Mouse (Mus musculus) heart, embryonic 13.5 days (tissue): Measurements from ENCODE around the gene Relch. TPM values are rescaled to one million over a fixed set of nuclear protein-coding genes. Genes with fewer than 3 reads are reported as not detected.

ENCODE experiments used
- ATAC-seq: fragments of 200-750 bp; cut with Nextera tagmentation; 2 replicates; pipeline ENCODE4 v1.8.0; 2017; ENCODE audit warnings: moderate TSS enrichment; ENCODE audit not compliant: insufficient number of reproducible peaks, low FRiP score, low TSS enrichment; ENCODE audit errors: extremely low read depth
- H3K27ac ChIP-seq: fragments of 300-500 bp; sonication (generic); replicated peaks from 2 replicates; pipeline ENCODE4 v1.5.1; 2015; ENCODE audit warnings: moderate library complexity, mild to moderate bottlenecking, inconsistent platforms
- H3K27me3 ChIP-seq: fragments of 300-500 bp; sonication (generic); replicated peaks from 2 replicates; pipeline ENCODE4 v1.6.1; 2015; ENCODE audit warnings: mild to moderate bottlenecking, inconsistent platforms
- H3K36me3 ChIP-seq: fragments of 300-500 bp; sonication (generic); 2 replicates; pipeline ENCODE4 v1.6.1; 2015; ENCODE audit warnings: mild to moderate bottlenecking, inconsistent platforms
- H3K4me1 ChIP-seq: fragments of 300-500 bp; sonication (generic); 2 replicates; pipeline ENCODE4 v1.6.1; 2015; ENCODE audit warnings: inconsistent platforms
- H3K4me2 ChIP-seq: fragments of 300-500 bp; sonication (generic); 2 replicates; pipeline ENCODE4 v1.6.1; 2015; ENCODE audit warnings: inconsistent platforms, mild to moderate bottlenecking, moderate library complexity
- H3K4me3 ChIP-seq: fragments of 300-500 bp; sonication (generic); 2 replicates; pipeline ENCODE4 v1.5.1; 2015; ENCODE audit warnings: moderate library complexity, mild to moderate bottlenecking, inconsistent platforms
- H3K9ac ChIP-seq: fragments of 300-500 bp; sonication (generic); 2 replicates; pipeline ENCODE4 v1.6.1; 2015; ENCODE audit warnings: inconsistent platforms, mild to moderate bottlenecking, moderate library complexity
- H3K9me3 ChIP-seq: fragments of 300-500 bp; sonication (generic); 2 replicates; pipeline ENCODE4 v1.6.1; 2016; ENCODE audit warnings: inconsistent platforms
- WGBS: fragments of 180-500 bp; shearing (Covaris S2); methylation state at CpG from one replicate; pipeline ENCODE4 v1.1.7; 2015; ENCODE audit warnings: mixed read lengths; 5-methylcytosine and 5-hydroxymethylcytosine counted together
- polyA plus RNA-seq: library from polyadenylated mRNA; unstranded; fragments of >200 nt; fragmentation: Nextera tagmentation; extraction: Ambion mirVana; gene quantifications from 2 replicates; pipeline ENCODE4 v1.2.1, GENCODE M21; 2015

The Relch gene
- polyA plus RNA-seq, 1 experiment from 2014 or later: 14.6 TPM

GRCm38 (mm10) chr1:105776426-105776825 lies 112.8 kb downstream of the Relch start:
- ATAC-seq: no peak
- Histone ChIP-seq H3K9ac (no peak overlapping the region), H3K27me3 (peaks cover 38% of the 10 kb centered on the region), H3K27ac (no peak overlapping the region), H3K4me2 (no peak overlapping the region), H3K4me3 (no peak overlapping the region), H3K4me1 (no peaks in the 10 kb centered on the region; the same call in 1 of the 2 replicates), H3K36me3 (no peaks in the 10 kb centered on the region), H3K9me3 (no peaks in the 10 kb centered on the region)
- WGBS: 78% methylated on average over 4 of the region's 4 CpGs

- Histone ChIP-seq H3K4me3 (peak overlapping the region; percentile 64), H3K4me2 (peak overlapping the region; percentile 97), H3K36me3 (no peaks in the 10 kb centered on the region), H3K4me1 (no peaks in the 10 kb centered on the region; the same call in 1 of the 2 replicates), H3K9me3 (no peaks in the 10 kb centered on the region), H3K27ac (no peak overlapping the region), H3K9ac (peak overlapping the region; percentile 80), H3K27me3 (peaks cover 59% of the 10 kb centered on the region)
- WGBS: 30% methylated on average over 12 of the region's 12 CpGs
- no peak for ATAC-seq
Measured at GRCm38 (mm10) chr1:105780079-105780456, 116.4 kb downstream of the Relch start.

GRCm38 (mm10) chr1:105780457-105781364 lies 117.0 kb downstream of the Relch start, which contains the start of gene Tnfrsf11a:
TSS of gene Tnfrsf11a (plus strand) at chr1:105780718.
- no peak for ATAC-seq
- no peak within 1 kb of the TSS for H3K27ac ChIP-seq
- 2% methylated on average over 71 of the region's 77 CpGs for WGBS

GRCm38 (mm10) chr1:105781391-105782146 lies 117.9 kb downstream of the Relch start:
- Histone ChIP-seq H3K9me3 (no peaks in the 10 kb centered on the region), H3K27me3 (peaks cover 59% of the 10 kb centered on the region), H3K4me1 (peaks cover 3% of the 10 kb centered on the region; the same call in 1 of the 2 replicates), H3K36me3 (no peaks in the 10 kb centered on the region), H3K27ac (no peak overlapping the region), H3K4me3 (peak overlapping the region; percentile 64), H3K9ac (no peak overlapping the region), H3K4me2 (peak overlapping the region; percentile 97)
- 36% methylated on average over 12 of the region's 12 CpGs for WGBS
- no peak for ATAC-seq

More at GRCm38 (mm10) chr1:105780457-105781364, 117.0 kb downstream of the Relch start, which contains the start of gene Tnfrsf11a:
- Histone ChIP-seq H3K9ac (peak within 1 kb of the TSS; percentile 80), H3K4me3 (peak within 1 kb of the TSS; percentile 64), H3K36me3 (no peaks in the 10 kb centered on the region), H3K4me1 (no peaks in the 10 kb centered on the region; the same call in 1 of the 2 replicates), H3K27me3 (peaks cover 59% of the 10 kb centered on the region), H3K4me2 (peak within 1 kb of the TSS; percentile 97), H3K9me3 (no peaks in the 10 kb centered on the region)

- ATAC-seq: no peak
Measured at GRCm38 (mm10) chr1:105784257-105785016, 120.8 kb downstream of the Relch start.

GRCm38 (mm10) chr1:105785146-105785545 lies 121.5 kb downstream of the Relch start:
- no peak overlapping the region for H3K27ac ChIP-seq
- no peak overlapping the region for H3K9ac ChIP-seq
- H3K9me3 ChIP-seq: no peaks in the 10 kb centered on the region
- ATAC-seq: no peak
- H3K4me2 ChIP-seq: no peak overlapping the region
- no peak overlapping the region for H3K4me3 ChIP-seq
- WGBS: 69% methylated on average over 4 of the region's 4 CpGs
- H3K27me3 ChIP-seq: peaks cover 32% of the 10 kb centered on the region
- peaks cover 3% of the 10 kb centered on the region; the same call in 1 of the 2 replicates for H3K4me1 ChIP-seq
- no peaks in the 10 kb centered on the region for H3K36me3 ChIP-seq

More at GRCm38 (mm10) chr1:105784257-105785016, 120.8 kb downstream of the Relch start:
- no peak overlapping the region for H3K4me3 ChIP-seq
- no peaks in the 10 kb centered on the region for H3K36me3 ChIP-seq
- no peak overlapping the region for H3K4me2 ChIP-seq
- 66% methylated on average over 5 of the region's 5 CpGs for WGBS
- H3K27me3 ChIP-seq: peaks cover 40% of the 10 kb centered on the region
- H3K4me1 ChIP-seq: peaks cover 3% of the 10 kb centered on the region; the same call in 1 of the 2 replicates
- no peak overlapping the region for H3K9ac ChIP-seq
- H3K27ac ChIP-seq: no peak overlapping the region
- H3K9me3 ChIP-seq: no peaks in the 10 kb centered on the region

GRCm38 (mm10) chr1:105786731-105787357 lies 123.2 kb downstream of the Relch start:
- H3K9me3 ChIP-seq: no peaks in the 10 kb centered on the region
- WGBS: 55% methylated on average over 6 of the region's 6 CpGs
- H3K27me3 ChIP-seq: peaks cover 17% of the 10 kb centered on the region
- no peak overlapping the region; the same call in 1 of the 2 replicates for H3K27ac ChIP-seq
- no peak overlapping the region for H3K4me3 ChIP-seq
- H3K36me3 ChIP-seq: no peaks in the 10 kb centered on the region
- no peak overlapping the region for H3K4me2 ChIP-seq
- H3K4me1 ChIP-seq: peaks cover 3% of the 10 kb centered on the region; the same call in 1 of the 2 replicates
- no peak overlapping the region for H3K9ac ChIP-seq
- no peak for ATAC-seq

- H3K4me3 ChIP-seq: no peak overlapping the region
- no peaks in the 10 kb centered on the region for H3K27me3 ChIP-seq
- H3K9me3 ChIP-seq: no peaks in the 10 kb centered on the region
- no peak for ATAC-seq
- no peaks in the 10 kb centered on the region for H3K36me3 ChIP-seq
- H3K4me2 ChIP-seq: no peak overlapping the region
- 93% methylated on average over 3 of the region's 3 CpGs for WGBS
- H3K27ac ChIP-seq: no peak overlapping the region
- peaks cover 3% of the 10 kb centered on the region; the same call in 1 of the 2 replicates for H3K4me1 ChIP-seq
- H3K9ac ChIP-seq: no peak overlapping the region
Measured at GRCm38 (mm10) chr1:105790103-105790502, 126.4 kb downstream of the Relch start.

- no peak overlapping the region for H3K27ac ChIP-seq
- no peak for ATAC-seq
- no peaks in the 10 kb centered on the region for H3K9me3 ChIP-seq
- no peak overlapping the region for H3K4me3 ChIP-seq
- H3K27me3 ChIP-seq: no peaks in the 10 kb centered on the region
- H3K36me3 ChIP-seq: no peaks in the 10 kb centered on the region
- 76% methylated on average over 6 of the region's 6 CpGs for WGBS
- H3K4me1 ChIP-seq: no peaks in the 10 kb centered on the region
- H3K9ac ChIP-seq: no peak overlapping the region
- no peak overlapping the region for H3K4me2 ChIP-seq
Measured at GRCm38 (mm10) chr1:105794670-105795069, 131.0 kb downstream of the Relch start.

- Histone ChIP-seq H3K4me2 (no peak overlapping the region), H3K36me3 (no peaks in the 10 kb centered on the region), H3K4me1 (no peaks in the 10 kb centered on the region), H3K27me3 (no peaks in the 10 kb centered on the region), H3K9me3 (no peaks in the 10 kb centered on the region), H3K4me3 (no peak overlapping the region), H3K9ac (no peak overlapping the region), H3K27ac (no peak overlapping the region)
- no peak for ATAC-seq
- WGBS: 77% methylated on average over 4 of the region's 4 CpGs
Measured at GRCm38 (mm10) chr1:105795705-105796104, 132.0 kb downstream of the Relch start.
